Mouse (Mus musculus) brain, embryonic 14.5 days (tissue): ENCODE results near the gene Ccdc113. TPM values are rescaled to one million over a fixed set of nuclear protein-coding genes. Genes with fewer than 3 reads are reported as not detected.

Experiments used
- DNase-seq: peaks from one replicate; pipeline ENCODE4 v3.0.0-alpha.2; 2011; ENCODE audit warnings: low read depth
- CTCF ChIP-seq: fragments of 200-500 bp; IDR thresholded peaks from 2 replicates; pipeline ENCODE4 v1.5.1; 2012; ENCODE audit warnings: inconsistent platforms, mild to moderate bottlenecking, moderate library complexity, borderline replicate concordance; ENCODE audit not compliant: insufficient read depth, insufficient read length; ENCODE audit errors: extremely low read depth
- POLR2A ChIP-seq: fragments of 200-500 bp; IDR thresholded peaks from 2 replicates; pipeline ENCODE4 v1.6.1; 2012; ENCODE audit warnings: mild to moderate bottlenecking, inconsistent platforms, borderline replicate concordance; ENCODE audit not compliant: poor library complexity, insufficient read depth, insufficient read length, severe bottlenecking; ENCODE audit errors: extremely low read depth
- polyA plus RNA-seq: library from polyadenylated mRNA; depleted of rRNA; stranded (reverse); fragments of >200 nt; gene quantifications from 2 replicates; pipeline ENCODE4 v1.2.3, GENCODE M21; 2012

Gene Ccdc113
- polyA plus RNA-seq, 1 experiment: 1.4 TPM

- peak; percentile 86 for DNase-seq
- TF ChIP-seq POLR2A (no peak), CTCF (no peak)
Observed at GRCm38 (mm10) chr8:95549871-95550829, 16.3 kb downstream of the Ccdc113 start.

- TF ChIP-seq POLR2A (no peak), CTCF (no peak)
- DNase-seq: no peak
Observed at GRCm38 (mm10) chr8:95551577-95551976, 17.7 kb downstream of the Ccdc113 start.

GRCm38 (mm10) chr8:95555963-95556362 is 22.1 kb downstream of the Ccdc113 start:
- DNase-seq: no peak
- TF ChIP-seq CTCF (no peak), POLR2A (no peak)

- TF ChIP-seq CTCF (no peak), POLR2A (no peak)
- DNase-seq: no peak
Observed at GRCm38 (mm10) chr8:95566217-95566616, 32.3 kb downstream of the Ccdc113 start.

GRCm38 (mm10) chr8:95566809-95567208 is 32.9 kb downstream of the Ccdc113 start:
- TF ChIP-seq CTCF (no peak), POLR2A (no peak)
- no peak for DNase-seq

GRCm38 (mm10) chr8:95573146-95573545 is 39.3 kb downstream of the Ccdc113 start:
- TF ChIP-seq POLR2A (no peak), CTCF (no peak)
- no peak for DNase-seq

GRCm38 (mm10) chr8:95576240-95576639 is 42.4 kb downstream of the Ccdc113 start, which contains the start of gene Prss54:
Gene Prss54 (minus strand): TSS chr8:95576340.
- TF ChIP-seq POLR2A (no peak), CTCF (no peak)
- DNase-seq: no peak

- TF ChIP-seq POLR2A: no peak
- no peak for TF ChIP-seq CTCF
- no peak for DNase-seq
Observed at GRCm38 (mm10) chr8:95587339-95587738, 53.5 kb downstream of the Ccdc113 start.

- TF ChIP-seq CTCF (no peak), POLR2A (no peak)
- DNase-seq: no peak
Observed at GRCm38 (mm10) chr8:95589282-95589681, 55.4 kb downstream of the Ccdc113 start.

- no peak for DNase-seq
Observed at GRCm38 (mm10) chr8:95590539-95590938, 56.7 kb downstream of the Ccdc113 start.

GRCm38 (mm10) chr8:95592131-95592780 is 58.4 kb downstream of the Ccdc113 start:
- no peak for TF ChIP-seq POLR2A
- TF ChIP-seq CTCF: no peak
- no peak for DNase-seq

More at GRCm38 (mm10) chr8:95590539-95590938, 56.7 kb downstream of the Ccdc113 start:
- TF ChIP-seq POLR2A: no peak
- no peak for TF ChIP-seq CTCF
